Mouse (Mus musculus): ENCODE data around the gene Sema3g. TPM values are rescaled to one million over a fixed set of nuclear protein-coding genes. Genes with fewer than 3 reads are reported as not detected.

The Sema3g gene
- total and polyA plus RNA-seq, 2 experiments from 2014 or later: 0.44 to 4.1 TPM

DNA sequence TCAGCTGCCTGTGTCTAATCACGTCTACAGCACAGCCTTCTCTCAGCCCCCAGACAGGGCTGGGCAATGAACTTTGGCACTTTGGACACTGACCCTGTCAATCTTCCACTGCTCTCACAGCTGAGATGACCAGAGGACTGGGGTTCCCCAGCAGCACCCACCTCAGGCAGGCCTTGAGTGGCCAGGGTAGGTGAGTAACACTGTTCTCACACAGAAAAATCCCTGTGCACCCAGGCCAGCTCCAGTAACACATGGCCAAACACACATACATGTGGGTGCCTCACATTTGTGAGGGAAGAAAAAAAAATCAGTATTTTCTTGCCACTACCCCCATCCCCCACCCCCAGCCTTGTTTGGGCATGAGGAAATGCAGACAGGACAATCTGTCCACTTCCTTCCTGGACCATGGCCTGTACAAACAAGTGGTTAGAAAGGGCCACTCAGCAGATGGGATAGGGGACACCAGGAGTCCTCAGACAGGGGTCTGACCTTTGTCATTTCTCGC lies 34.8 kb upstream of the Sema3g start:
- ATAC-seq (ENCODE audit: low FRiP score) (no peak), DNase-seq (ENCODE audit: low spot score) (no peak)
- no peaks in the 10 kb centered on the region for H3K27me3 ChIP-seq (ENCODE audit: insufficient read depth, low read length)
- H3K36me3 ChIP-seq (ENCODE audit: insufficient read depth, low read length): peaks cover 81% of the 10 kb centered on the region
- WGBS: 73% methylated on average over 2 of the region's 2 CpGs
- no peaks in the 10 kb centered on the region for H3K9me3 ChIP-seq (ENCODE audit: low read length)
- no peak overlapping the region for H3K4me2 ChIP-seq (ENCODE audit: low read depth, low read length, poor library complexity, severe bottlenecking)
- H3K4me1 ChIP-seq (ENCODE audit: insufficient read depth, low read length): no peaks in the 10 kb centered on the region
- no peak overlapping the region for H3K4me3 ChIP-seq (ENCODE audit: low read depth, low read length)
- H3K9ac ChIP-seq (replicated peaks; ENCODE audit: low read length, poor library complexity, severe bottlenecking): no peak overlapping the region
- H3K27ac ChIP-seq (ENCODE audit: low read depth, low read length): no peak overlapping the region
- TF ChIP-seq CTCF (IDR thresholded peaks at IDR 0.05): no peak

DNA sequence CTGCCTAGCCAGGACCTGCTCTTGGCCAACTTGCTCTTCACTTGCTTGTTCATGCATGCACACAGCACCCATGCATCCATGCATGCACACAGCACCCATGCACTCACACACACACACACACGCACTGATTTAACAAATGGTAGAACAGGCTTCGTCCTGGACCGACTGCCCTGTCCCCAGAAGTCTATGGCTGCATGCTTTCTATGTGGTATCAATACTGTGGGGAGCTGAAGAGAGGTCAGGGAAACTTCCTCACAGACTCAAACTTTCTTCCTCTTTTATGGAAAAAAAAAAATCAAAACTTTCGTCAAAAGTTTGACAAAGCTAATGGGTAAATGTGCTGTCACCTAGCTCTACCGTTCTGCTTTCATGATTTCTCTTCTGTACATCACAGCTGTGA lies 34.1 kb upstream of the Sema3g start:
- no peak for TF ChIP-seq CTCF (IDR thresholded peaks at IDR 0.05)
- H3K4me1 ChIP-seq (ENCODE audit: insufficient read depth, low read length): no peaks in the 10 kb centered on the region

DNA sequence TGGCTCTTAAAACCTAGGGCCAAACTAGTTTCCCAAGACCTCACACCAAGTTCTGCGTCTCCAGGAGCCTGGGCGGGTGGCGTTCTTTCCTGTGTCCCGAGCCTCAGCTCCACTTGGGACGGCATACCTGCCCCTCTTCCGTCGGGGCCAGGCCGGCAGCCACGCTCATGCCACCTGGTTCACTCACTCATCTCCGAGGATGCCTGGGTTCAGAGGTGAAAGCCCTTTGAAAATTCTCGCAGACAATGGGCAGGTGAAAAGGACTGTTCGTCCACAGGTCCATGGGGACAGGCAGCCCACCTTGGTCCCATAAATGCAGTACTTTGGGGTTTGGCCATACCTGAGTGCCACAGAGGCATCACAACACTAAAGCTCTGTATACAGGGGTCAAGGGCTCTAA lies 33.5 kb upstream of the Sema3g start:
- no peak overlapping the region for H3K4me3 ChIP-seq (ENCODE audit: low read depth, low read length)
- no peak for TF ChIP-seq CTCF (IDR thresholded peaks at IDR 0.05)
- H3K9me3 ChIP-seq (ENCODE audit: low read length): no peaks in the 10 kb centered on the region
- H3K4me2 ChIP-seq (ENCODE audit: low read depth, low read length, poor library complexity, severe bottlenecking): no peak overlapping the region
- no peak overlapping the region for H3K27ac ChIP-seq (ENCODE audit: low read depth, low read length)
- H3K36me3 ChIP-seq (ENCODE audit: insufficient read depth, low read length): peaks cover 85% of the 10 kb centered on the region
- H3K9ac ChIP-seq (replicated peaks; ENCODE audit: low read length, poor library complexity, severe bottlenecking): no peak overlapping the region
- no peaks in the 10 kb centered on the region for H3K27me3 ChIP-seq (ENCODE audit: insufficient read depth, low read length)
- ATAC-seq (ENCODE audit: low FRiP score) (no peak), DNase-seq (ENCODE audit: low spot score) (no peak)
- H3K4me1 ChIP-seq (ENCODE audit: insufficient read depth, low read length): no peaks in the 10 kb centered on the region; the same call in 1 of the 2 replicates
- WGBS: 91% methylated on average over 12 of the region's 12 CpGs

More for the DNA sequence above, 34.1 kb upstream of the Sema3g start:
- no peak for DNase-seq (ENCODE audit: low spot score)
- no peaks in the 10 kb centered on the region for H3K27me3 ChIP-seq (ENCODE audit: insufficient read depth, low read length)
- no peak overlapping the region for H3K4me3 ChIP-seq (ENCODE audit: low read depth, low read length)
- no peak overlapping the region for H3K4me2 ChIP-seq (ENCODE audit: low read depth, low read length, poor library complexity, severe bottlenecking)
- H3K27ac ChIP-seq (ENCODE audit: low read depth, low read length): no peak overlapping the region
- no peak overlapping the region for H3K9ac ChIP-seq (replicated peaks; ENCODE audit: low read length, poor library complexity, severe bottlenecking)
- H3K36me3 ChIP-seq (ENCODE audit: insufficient read depth, low read length): peaks cover 84% of the 10 kb centered on the region
- no peak for ATAC-seq (ENCODE audit: low FRiP score)
- 87% methylated on average over 5 of the region's 5 CpGs for WGBS
- H3K9me3 ChIP-seq (ENCODE audit: low read length): no peaks in the 10 kb centered on the region

DNA sequence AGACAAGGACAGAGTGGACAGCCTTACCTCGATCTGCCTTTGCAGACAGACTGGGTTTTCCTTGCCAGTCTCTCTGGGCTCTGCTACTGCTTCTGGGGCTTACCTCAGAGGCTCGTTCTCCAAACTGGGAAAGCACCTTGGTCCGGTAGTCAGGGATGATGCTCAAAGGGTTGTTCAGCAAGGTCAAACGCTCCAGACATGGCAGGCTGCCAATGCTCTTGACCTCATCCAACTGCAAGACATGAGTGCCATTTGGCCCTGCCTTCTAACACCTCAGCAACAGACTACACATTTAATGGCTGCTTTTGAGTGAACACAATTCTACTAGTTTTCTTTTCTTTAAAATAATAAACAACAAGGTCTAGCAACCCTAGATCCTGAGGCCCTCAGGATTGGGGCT lies 31.0 kb upstream of the Sema3g start:
- WGBS: 91% methylated on average over 4 of the region's 4 CpGs
- ATAC-seq (ENCODE audit: low FRiP score) (no peak), DNase-seq (ENCODE audit: low spot score) (no peak)
- H3K4me2 ChIP-seq (ENCODE audit: low read depth, low read length, poor library complexity, severe bottlenecking): no peak overlapping the region
- H3K27ac ChIP-seq (ENCODE audit: low read depth, low read length): no peak overlapping the region
- H3K27me3 ChIP-seq (ENCODE audit: insufficient read depth, low read length): no peaks in the 10 kb centered on the region
- no peaks in the 10 kb centered on the region for H3K9me3 ChIP-seq (ENCODE audit: low read length)
- no peak overlapping the region for H3K9ac ChIP-seq (replicated peaks; ENCODE audit: low read length, poor library complexity, severe bottlenecking)
- H3K4me1 ChIP-seq (ENCODE audit: insufficient read depth, low read length): no peaks in the 10 kb centered on the region; the same call in 1 of the 2 replicates
- peaks cover 89% of the 10 kb centered on the region for H3K36me3 ChIP-seq (ENCODE audit: insufficient read depth, low read length)
- TF ChIP-seq CTCF (IDR thresholded peaks at IDR 0.05): no peak
- H3K4me3 ChIP-seq (ENCODE audit: low read depth, low read length): no peak overlapping the region

DNA sequence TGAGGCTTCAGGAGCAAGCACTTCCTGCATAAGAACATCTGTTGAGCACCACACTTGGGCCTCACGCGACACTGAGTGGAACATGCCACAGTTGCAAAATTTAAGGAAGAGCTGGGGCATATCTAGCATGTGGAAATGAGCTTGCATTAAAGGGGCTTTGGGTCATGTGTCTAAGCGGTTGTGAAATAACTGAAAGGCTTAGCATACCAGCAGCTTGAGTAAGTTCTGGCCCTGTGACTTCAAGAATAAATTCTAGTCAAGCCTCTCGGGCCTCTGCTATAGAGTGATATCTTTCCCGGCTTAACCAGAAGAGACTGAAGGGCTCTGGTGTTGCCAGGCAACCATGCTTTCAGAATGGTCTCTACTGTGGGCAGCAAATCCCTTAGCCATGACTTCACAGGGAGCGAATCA lies 28.9 kb upstream of the Sema3g start:
- WGBS: 31% methylated on average over 6 of the region's 6 CpGs
- no peaks in the 10 kb centered on the region for H3K9me3 ChIP-seq (ENCODE audit: low read length)
- no peak overlapping the region for H3K4me2 ChIP-seq (ENCODE audit: low read depth, low read length, poor library complexity, severe bottlenecking)
- peak overlapping the region; percentile 63 for H3K27ac ChIP-seq (ENCODE audit: low read depth, low read length)
- peaks cover 89% of the 10 kb centered on the region for H3K36me3 ChIP-seq (ENCODE audit: insufficient read depth, low read length)
- ATAC-seq (ENCODE audit: low FRiP score) (peak; percentile 68; the same call in 1 of the 2 replicates), DNase-seq (ENCODE audit: low spot score) (no peak)
- TF ChIP-seq CTCF (IDR thresholded peaks at IDR 0.05): no peak
- no peaks in the 10 kb centered on the region; the same call in 1 of the 2 replicates for H3K4me1 ChIP-seq (ENCODE audit: insufficient read depth, low read length)
- H3K9ac ChIP-seq (replicated peaks; ENCODE audit: low read length, poor library complexity, severe bottlenecking): no peak overlapping the region
- no peaks in the 10 kb centered on the region for H3K27me3 ChIP-seq (ENCODE audit: insufficient read depth, low read length)
- H3K4me3 ChIP-seq (ENCODE audit: low read depth, low read length): no peak overlapping the region

DNA sequence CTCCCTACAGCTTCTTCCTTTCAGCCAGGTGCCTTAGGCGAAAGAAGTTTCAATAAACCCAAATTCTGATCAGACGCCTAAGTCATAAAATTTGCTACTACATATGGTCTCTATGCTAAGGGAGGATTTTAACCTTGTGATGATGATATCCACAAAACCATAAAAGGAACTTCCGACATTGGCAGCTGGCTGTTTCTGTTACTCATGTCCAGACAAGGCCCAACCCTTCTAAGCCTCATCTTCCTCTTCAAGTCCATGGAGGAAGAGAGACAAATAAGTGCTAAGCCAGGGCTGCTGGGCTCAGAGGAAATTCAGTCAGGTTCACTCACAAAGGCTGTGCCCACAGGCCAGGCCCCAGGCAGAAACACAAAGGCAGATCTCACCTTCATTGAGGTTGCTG lies 28.3 kb upstream of the Sema3g start:
- ATAC-seq (ENCODE audit: low FRiP score) (no peak), DNase-seq (ENCODE audit: low spot score) (no peak)
- Histone ChIP-seq H3K4me1 (ENCODE audit: insufficient read depth, low read length) (no peaks in the 10 kb centered on the region; the same call in 1 of the 2 replicates), H3K36me3 (ENCODE audit: insufficient read depth, low read length) (peaks cover 86% of the 10 kb centered on the region), H3K27me3 (ENCODE audit: insufficient read depth, low read length) (no peaks in the 10 kb centered on the region), H3K4me2 (ENCODE audit: low read depth, low read length, poor library complexity, severe bottlenecking) (no peak overlapping the region), H3K9ac (replicated peaks; ENCODE audit: low read length, poor library complexity, severe bottlenecking) (no peak overlapping the region), H3K27ac (ENCODE audit: low read depth, low read length) (peak overlapping the region; percentile 48), H3K9me3 (ENCODE audit: low read length) (no peaks in the 10 kb centered on the region), H3K4me3 (ENCODE audit: low read depth, low read length) (no peak overlapping the region)
- no peak for TF ChIP-seq CTCF (IDR thresholded peaks at IDR 0.05)
- WGBS: 79% methylated on average over 3 of the region's 3 CpGs

All from midbrain, postnatal 0 days (tissue).